Mouse (Mus musculus) spleen, adult 2 months (tissue): ENCODE data around the gene Hoxa3. TPM values are rescaled to one million over a fixed set of nuclear protein-coding genes. Genes with fewer than 3 reads are reported as not detected.
A peak's percentile ranks its signal among the peaks of the same experiment; 100 is the strongest.

Experiments used
- DNase-seq, 2 experiments: peaks; one replicate each; pipeline versions ENCODE4 v3.0.0 to v3.0.0-alpha.2; 2012 to 2021; ENCODE audit warnings: low spot score in 2 of 2, low read depth in 1 of 2
- H3K27ac ChIP-seq: fragments of 200-500 bp; 2 replicates; pipeline ENCODE4 v1.5.1; 2012; ENCODE audit warnings: low read length, inconsistent platforms; ENCODE audit not compliant: insufficient read depth
- H3K27me3 ChIP-seq: fragments of 200-500 bp; 2 replicates; pipeline ENCODE4 v1.6.1; 2012; ENCODE audit warnings: mild to moderate bottlenecking, moderate library complexity, low read length, inconsistent platforms; ENCODE audit not compliant: control insufficient read depth, insufficient read depth
- H3K36me3 ChIP-seq: fragments of 200-500 bp; 2 replicates; pipeline ENCODE4 v1.6.1; 2012; ENCODE audit warnings: mild to moderate bottlenecking, low read length, inconsistent platforms; ENCODE audit not compliant: control insufficient read depth, insufficient read depth
- H3K4me1 ChIP-seq: fragments of 200-500 bp; 2 replicates; pipeline ENCODE4 v1.6.1; 2011; ENCODE audit warnings: inconsistent platforms; ENCODE audit not compliant: control insufficient read depth, insufficient read depth, insufficient read length
- H3K4me3 ChIP-seq: fragments of 200-500 bp; 2 replicates; pipeline ENCODE4 v1.5.1; 2011; ENCODE audit warnings: mild to moderate bottlenecking, inconsistent platforms; ENCODE audit not compliant: insufficient read depth, insufficient read length; ENCODE audit errors: extremely low read depth
- CTCF ChIP-seq: fragments of 200-500 bp; IDR thresholded peaks from 2 replicates; pipeline ENCODE4 v1.5.1; 2011; ENCODE audit warnings: mild to moderate bottlenecking, inconsistent platforms; ENCODE audit not compliant: insufficient read depth, insufficient read length, insufficient replicate concordance; ENCODE audit errors: extremely low read depth
- POLR2A ChIP-seq: fragments of 200-500 bp; IDR thresholded peaks from 2 replicates; pipeline ENCODE4 v1.6.1; 2011; ENCODE audit warnings: low read depth, low read length, inconsistent platforms
- WGBS: fragments of 180-500 bp; shearing (Covaris S2); methylation state at CpG from one replicate; pipeline ENCODE4 v1.1.7; 2018; 5-methylcytosine and 5-hydroxymethylcytosine counted together
- polyA plus RNA-seq: library from polyadenylated mRNA; depleted of rRNA; stranded (reverse); fragments of >200 nt; gene quantifications from 2 replicates; pipeline ENCODE4 v1.2.3, GENCODE M21; 2012

Hoxa3 gene
- polyA plus RNA-seq, 1 experiment = 1.4 TPM

- H3K27ac ChIP-seq = 0 out of 2 replicates have a peak overlapping the region, but pooled peaks have one; percentile 9
- no peaks in the 10 kb centered on the region for H3K4me1 ChIP-seq
- no peaks in the 10 kb centered on the region for H3K36me3 ChIP-seq
- WGBS = 72% methylated on average over 17 of the region's 17 CpGs
- H3K4me3 ChIP-seq = peak overlapping the region; percentile 8; the same call in 1 of the 2 replicates
- DNase-seq = no peak
- H3K27me3 ChIP-seq = peaks cover 16% of the 10 kb centered on the region
- TF ChIP-seq POLR2A (no peak), CTCF (no peak)
These were observed 49.6 kb downstream of the Hoxa3 start for GRCm38 (mm10) chr6:52163366-52164031.

GRCm38 (mm10) chr6:52162611-52163365, 50.3 kb downstream of the Hoxa3 start:
- WGBS = 79% methylated on average over 14 of the region's 14 CpGs
- no peak overlapping the region for H3K4me3 ChIP-seq
- H3K36me3 ChIP-seq = no peaks in the 10 kb centered on the region
- H3K27ac ChIP-seq = 0 out of 2 replicates have a peak overlapping the region, but pooled peaks have one; percentile 13
- TF ChIP-seq POLR2A (no peak), CTCF (no peak)
- H3K27me3 ChIP-seq = peaks cover 23% of the 10 kb centered on the region
- peaks cover 4% of the 10 kb centered on the region for H3K4me1 ChIP-seq
- DNase-seq = no peak

GRCm38 (mm10) chr6:52162093-52162380, 51.1 kb downstream of the Hoxa3 start:
- Histone ChIP-seq H3K4me3 (no peak overlapping the region), H3K4me1 (peaks cover 5% of the 10 kb centered on the region), H3K27ac (no peak overlapping the region), H3K36me3 (no peaks in the 10 kb centered on the region), H3K27me3 (peaks cover 28% of the 10 kb centered on the region)
- no peak for DNase-seq
- 71% methylated on average over 1 of the region's 1 CpGs for WGBS
- TF ChIP-seq POLR2A = no peak
- TF ChIP-seq CTCF = no peak

- TF ChIP-seq CTCF (no peak), POLR2A (no peak)
- H3K4me3 ChIP-seq = no peak overlapping the region
- no peak overlapping the region for H3K27ac ChIP-seq
- peaks cover 27% of the 10 kb centered on the region for H3K27me3 ChIP-seq
- no peak for DNase-seq
- H3K4me1 ChIP-seq = peaks cover 5% of the 10 kb centered on the region
- no peaks in the 10 kb centered on the region for H3K36me3 ChIP-seq
- WGBS = 67% methylated on average over 8 of the region's 8 CpGs
These were observed 51.6 kb downstream of the Hoxa3 start for GRCm38 (mm10) chr6:52161336-52162092.

GRCm38 (mm10) chr6:52160511-52161335, 52.4 kb downstream of the Hoxa3 start:
- DNase-seq = no peak
- 26% methylated on average over 30 of the region's 30 CpGs for WGBS
- Histone ChIP-seq H3K36me3 (no peaks in the 10 kb centered on the region), H3K27me3 (peaks cover 26% of the 10 kb centered on the region), H3K27ac (peak overlapping the region; percentile 18; the same call in 1 of the 2 replicates), H3K4me3 (no peak overlapping the region), H3K4me1 (peaks cover 5% of the 10 kb centered on the region)
- TF ChIP-seq CTCF (no peak), POLR2A (no peak)

- H3K36me3 ChIP-seq = no peaks in the 10 kb centered on the region
- DNase-seq = no peak
- H3K4me3 ChIP-seq = no peak overlapping the region
- no peak for TF ChIP-seq CTCF
- TF ChIP-seq POLR2A = no peak
- H3K4me1 ChIP-seq = peaks cover 5% of the 10 kb centered on the region
- no peak overlapping the region for H3K27ac ChIP-seq
- WGBS = 13% methylated on average over 9 of the region's 9 CpGs
- H3K27me3 ChIP-seq = peaks cover 26% of the 10 kb centered on the region
These were observed 53.2 kb downstream of the Hoxa3 start for GRCm38 (mm10) chr6:52159979-52160378.
